Mouse (Mus musculus): Measurements from ENCODE around the gene Porcn. TPM values are rescaled to one million over a fixed set of nuclear protein-coding genes. Genes with fewer than 3 reads are reported as not detected.

Porcn gene
- 1.0 and 1.3 TPM in 2 replicates for polyA plus RNA-seq (2015; fragmentation: Nextera tagmentation; extraction: Ambion mirVana)

GRCm38 (mm10) chrX:8206015-8206693 lies at the start of gene Porcn:
Gene Porcn (minus strand): TSS chrX:8206525.
- H3K4me3 ChIP-seq (ENCODE audit: low read depth, low read length) = peak within 1 kb of the TSS; percentile 43
- H3K27ac ChIP-seq (ENCODE audit: low read length) = no peak within 1 kb of the TSS
- peak within 1 kb of the TSS; percentile 31; the same call in 1 of the 2 replicates for H3K9ac ChIP-seq (ENCODE audit: low read depth, low read length)
- H3K4me1 ChIP-seq (ENCODE audit: control insufficient read depth, low read depth, low read length) = no peaks in the 10 kb centered on the region; the same call in 1 of the 2 replicates
- H3K27me3 ChIP-seq (ENCODE audit: control insufficient read depth, insufficient read depth, low read depth, low read length) = peaks cover 6% of the 10 kb centered on the region
- peak; percentile 93 for ATAC-seq (ENCODE audit: low read depth)
- H3K36me3 ChIP-seq (ENCODE audit: control insufficient read depth, insufficient read depth) = no peaks in the 10 kb centered on the region
- WGBS (ENCODE audit: insufficient replicate concordance) = 15% methylated on average over 45 of the region's 46 CpGs
- peak within 1 kb of the TSS; percentile 57 for H3K4me2 ChIP-seq (ENCODE audit: low read depth, low read length)
- H3K9me3 ChIP-seq (replicated peaks; ENCODE audit: control insufficient read depth, low read length) = no peaks in the 10 kb centered on the region

DNA sequence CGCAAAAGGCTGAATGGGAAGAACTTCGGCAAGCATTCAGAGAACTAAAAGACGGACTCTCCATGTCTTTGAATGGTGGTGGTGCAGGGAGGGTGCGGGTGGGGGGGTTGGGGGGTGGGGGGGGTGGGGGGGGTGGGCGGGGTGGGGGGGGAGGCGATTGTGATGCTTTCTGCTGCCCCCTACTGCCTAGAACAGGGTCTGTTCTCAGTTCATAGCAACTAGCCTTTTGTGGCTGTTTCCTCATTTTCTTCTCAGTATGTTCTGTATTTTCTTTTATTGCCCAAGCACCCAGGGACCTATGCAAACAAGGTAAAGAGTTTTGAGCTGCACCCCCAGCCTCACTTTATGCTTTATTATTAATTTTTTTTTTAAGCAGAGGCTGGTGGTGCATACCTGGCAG lies 49.5 kb upstream of the Porcn start:
- Histone ChIP-seq H3K27me3 (ENCODE audit: control insufficient read depth, insufficient read depth, low read depth, low read length) (no peaks in the 10 kb centered on the region), H3K27ac (ENCODE audit: low read length) (no peak overlapping the region), H3K9me3 (replicated peaks; ENCODE audit: control insufficient read depth, low read length) (no peaks in the 10 kb centered on the region), H3K36me3 (ENCODE audit: control insufficient read depth, insufficient read depth) (no peaks in the 10 kb centered on the region), H3K4me3 (ENCODE audit: low read depth, low read length) (no peak overlapping the region), H3K4me2 (ENCODE audit: low read depth, low read length) (no peak overlapping the region), H3K4me1 (ENCODE audit: control insufficient read depth, low read depth, low read length) (no peaks in the 10 kb centered on the region; the same call in none of the 2 replicates), H3K9ac (ENCODE audit: low read depth, low read length) (no peak overlapping the region)
- 15% methylated on average over 2 of the region's 6 CpGs for WGBS (ENCODE audit: insufficient replicate concordance)
- ATAC-seq (ENCODE audit: low read depth) = no peak

DNA sequence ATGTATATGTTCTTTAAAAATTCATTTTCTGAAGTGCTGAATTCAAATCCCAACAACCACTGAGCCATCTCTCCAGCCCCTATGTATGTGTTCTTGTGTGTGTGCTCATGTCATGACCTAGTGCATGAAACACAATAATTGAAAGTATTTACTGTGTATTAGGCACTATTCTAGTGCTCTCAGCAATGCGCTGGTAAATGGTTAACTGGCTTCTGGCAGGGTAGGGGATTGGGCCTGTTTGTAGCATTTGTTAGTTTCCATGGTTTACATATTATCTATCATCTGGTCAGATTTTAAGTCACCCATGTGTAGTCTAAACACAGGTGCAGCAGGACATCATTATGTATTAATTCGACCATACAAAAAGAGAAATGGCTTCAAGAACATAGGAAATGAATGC lies 47.4 kb upstream of the Porcn start:
- no peaks in the 10 kb centered on the region for H3K9me3 ChIP-seq (replicated peaks; ENCODE audit: control insufficient read depth, low read length)
- H3K4me1 ChIP-seq (ENCODE audit: control insufficient read depth, low read depth, low read length) = no peaks in the 10 kb centered on the region; the same call in none of the 2 replicates
- H3K4me3 ChIP-seq (ENCODE audit: low read depth, low read length) = no peak overlapping the region
- H3K4me2 ChIP-seq (ENCODE audit: low read depth, low read length) = no peak overlapping the region
- no peak for ATAC-seq (ENCODE audit: low read depth)
- no peaks in the 10 kb centered on the region; the same call in 1 of the 2 replicates for H3K36me3 ChIP-seq (ENCODE audit: control insufficient read depth, insufficient read depth)
- no peaks in the 10 kb centered on the region for H3K27me3 ChIP-seq (ENCODE audit: control insufficient read depth, insufficient read depth, low read depth, low read length)
- H3K9ac ChIP-seq (ENCODE audit: low read depth, low read length) = no peak overlapping the region
- no peak overlapping the region for H3K27ac ChIP-seq (ENCODE audit: low read length)
- WGBS (ENCODE audit: insufficient replicate concordance) = 80% methylated on average over 2 of the region's 2 CpGs

GRCm38 (mm10) chrX:8252334-8253285 lies 46.3 kb upstream of the Porcn start, which contains the start of gene Ftsj1:
Gene Ftsj1 (minus strand): TSS chrX:8252406.
- Histone ChIP-seq H3K36me3 (ENCODE audit: control insufficient read depth, insufficient read depth) (no peaks in the 10 kb centered on the region; the same call in 1 of the 2 replicates), H3K27me3 (ENCODE audit: control insufficient read depth, insufficient read depth, low read depth, low read length) (no peaks in the 10 kb centered on the region), H3K4me3 (ENCODE audit: low read depth, low read length) (peak within 1 kb of the TSS; percentile 78), H3K4me1 (ENCODE audit: control insufficient read depth, low read depth, low read length) (no peaks in the 10 kb centered on the region; the same call in none of the 2 replicates), H3K9ac (ENCODE audit: low read depth, low read length) (peak within 1 kb of the TSS; percentile 79), H3K9me3 (replicated peaks; ENCODE audit: control insufficient read depth, low read length) (no peaks in the 10 kb centered on the region), H3K27ac (ENCODE audit: low read length) (peak within 1 kb of the TSS; percentile 79), H3K4me2 (ENCODE audit: low read depth, low read length) (peak within 1 kb of the TSS; percentile 71)
- peak; percentile 92 for ATAC-seq (ENCODE audit: low read depth)
- WGBS (ENCODE audit: insufficient replicate concordance) = 14% methylated on average over 45 of the region's 45 CpGs

DNA sequence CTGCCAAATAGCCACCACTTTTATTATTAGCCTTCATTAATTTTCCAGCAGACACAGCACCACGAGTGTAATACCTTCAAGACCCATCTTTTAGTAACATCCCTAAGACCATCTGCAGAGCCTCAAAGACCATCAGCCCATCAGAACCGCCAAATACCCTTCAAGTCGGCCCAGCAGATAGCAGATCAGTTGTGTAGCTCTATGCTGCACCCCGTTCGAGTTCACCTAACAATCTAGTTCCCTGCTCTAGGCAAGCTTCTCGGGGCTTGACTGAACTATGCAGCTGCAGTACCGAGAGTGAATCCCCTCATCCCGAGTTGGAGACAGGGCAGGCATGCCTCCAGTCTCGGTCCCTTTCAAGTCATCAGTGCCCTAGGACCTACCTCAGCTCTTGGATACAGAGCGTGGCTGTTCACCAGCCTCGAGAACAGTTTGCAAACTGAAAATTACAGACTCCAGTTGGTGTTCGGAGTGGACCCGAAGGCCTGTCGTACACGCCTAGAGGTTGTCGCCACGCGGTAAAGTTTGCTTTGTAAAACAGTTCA lies 45.5 kb upstream of the Porcn start:
- Histone ChIP-seq H3K27me3 (ENCODE audit: control insufficient read depth, insufficient read depth, low read depth, low read length) (no peaks in the 10 kb centered on the region), H3K27ac (ENCODE audit: low read length) (peak overlapping the region; percentile 66), H3K36me3 (ENCODE audit: control insufficient read depth, insufficient read depth) (no peaks in the 10 kb centered on the region; the same call in 1 of the 2 replicates), H3K9ac (ENCODE audit: low read depth, low read length) (peak overlapping the region; percentile 79), H3K4me1 (ENCODE audit: control insufficient read depth, low read depth, low read length) (no peaks in the 10 kb centered on the region; the same call in none of the 2 replicates), H3K4me3 (ENCODE audit: low read depth, low read length) (peak overlapping the region; percentile 78), H3K4me2 (ENCODE audit: low read depth, low read length) (peak overlapping the region; percentile 68), H3K9me3 (replicated peaks; ENCODE audit: control insufficient read depth, low read length) (no peaks in the 10 kb centered on the region)
- WGBS (ENCODE audit: insufficient replicate concordance) = 12% methylated on average over 18 of the region's 18 CpGs
- peak; percentile 35 for ATAC-seq (ENCODE audit: low read depth)

- Histone ChIP-seq H3K27me3 (ENCODE audit: control insufficient read depth, insufficient read depth, low read depth, low read length) (no peaks in the 10 kb centered on the region), H3K4me3 (ENCODE audit: low read depth, low read length) (no peak overlapping the region), H3K9me3 (replicated peaks; ENCODE audit: control insufficient read depth, low read length) (no peaks in the 10 kb centered on the region), H3K4me1 (ENCODE audit: control insufficient read depth, low read depth, low read length) (no peaks in the 10 kb centered on the region; the same call in none of the 2 replicates), H3K36me3 (ENCODE audit: control insufficient read depth, insufficient read depth) (no peaks in the 10 kb centered on the region; the same call in 1 of the 2 replicates), H3K9ac (ENCODE audit: low read depth, low read length) (no peak overlapping the region), H3K4me2 (ENCODE audit: low read depth, low read length) (no peak overlapping the region), H3K27ac (ENCODE audit: low read length) (no peak overlapping the region)
- ATAC-seq (ENCODE audit: low read depth) = no peak
- WGBS (ENCODE audit: insufficient replicate concordance) = 75% methylated on average over 8 of the region's 8 CpGs
Observed at GRCm38 (mm10) chrX:8248542-8249120, 42.3 kb upstream of the Porcn start.

GRCm38 (mm10) chrX:8247680-8248079 lies 41.4 kb upstream of the Porcn start:
- Histone ChIP-seq H3K36me3 (ENCODE audit: control insufficient read depth, insufficient read depth) (no peaks in the 10 kb centered on the region; the same call in none of the 2 replicates), H3K9ac (ENCODE audit: low read depth, low read length) (no peak overlapping the region), H3K27me3 (ENCODE audit: control insufficient read depth, insufficient read depth, low read depth, low read length) (no peaks in the 10 kb centered on the region), H3K27ac (ENCODE audit: low read length) (no peak overlapping the region), H3K4me1 (ENCODE audit: control insufficient read depth, low read depth, low read length) (no peaks in the 10 kb centered on the region; the same call in none of the 2 replicates), H3K4me2 (ENCODE audit: low read depth, low read length) (no peak overlapping the region), H3K4me3 (ENCODE audit: low read depth, low read length) (no peak overlapping the region), H3K9me3 (replicated peaks; ENCODE audit: control insufficient read depth, low read length) (no peaks in the 10 kb centered on the region)
- no peak for ATAC-seq (ENCODE audit: low read depth)
- 76% methylated on average over 2 of the region's 2 CpGs for WGBS (ENCODE audit: insufficient replicate concordance)

DNA sequence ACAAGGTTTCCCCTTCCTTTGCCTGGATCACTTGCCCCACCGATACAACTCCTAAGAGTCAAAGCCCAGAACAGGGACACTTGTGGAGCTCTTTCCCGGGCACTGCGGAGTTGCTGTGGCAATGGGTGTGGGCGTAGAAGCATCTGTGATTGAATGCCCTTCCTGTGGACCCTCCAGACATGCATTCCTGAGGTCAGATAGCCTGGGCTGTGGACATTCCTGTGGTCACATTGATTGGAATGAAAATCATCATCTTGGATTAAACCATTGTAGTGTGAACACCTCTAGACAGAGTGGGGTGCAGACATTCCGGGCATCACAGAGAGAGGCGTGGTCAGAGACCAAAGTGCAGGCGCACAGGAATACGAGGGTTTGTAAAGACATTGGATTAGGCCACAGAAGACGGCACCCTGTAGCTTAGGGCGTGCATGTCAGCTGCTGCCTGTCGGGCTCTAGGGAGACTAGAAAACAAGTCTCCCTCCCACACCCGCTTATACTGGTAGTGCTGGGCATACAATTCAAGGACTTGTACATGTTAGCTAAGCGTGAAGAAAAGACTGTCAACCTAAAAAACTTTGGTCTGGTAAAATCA lies 32.6 kb upstream of the Porcn start:
- Histone ChIP-seq H3K36me3 (ENCODE audit: control insufficient read depth, insufficient read depth) (no peaks in the 10 kb centered on the region; the same call in 1 of the 2 replicates), H3K4me1 (ENCODE audit: control insufficient read depth, low read depth, low read length) (no peaks in the 10 kb centered on the region), H3K27me3 (ENCODE audit: control insufficient read depth, insufficient read depth, low read depth, low read length) (no peaks in the 10 kb centered on the region), H3K4me2 (ENCODE audit: low read depth, low read length) (no peak overlapping the region), H3K4me3 (ENCODE audit: low read depth, low read length) (no peak overlapping the region), H3K9me3 (replicated peaks; ENCODE audit: control insufficient read depth, low read length) (no peaks in the 10 kb centered on the region), H3K9ac (ENCODE audit: low read depth, low read length) (no peak overlapping the region), H3K27ac (ENCODE audit: low read length) (no peak overlapping the region)
- 75% methylated on average over 13 of the region's 13 CpGs for WGBS (ENCODE audit: insufficient replicate concordance)
- no peak for ATAC-seq (ENCODE audit: low read depth)

All from liver, embryonic 16.5 days (tissue).